ENCODE assay signal across 8 mouse cellular contexts in genomic region chr16:33379219-33379943, GRCm38 (mm10). TPM values are rescaled to one million over a fixed set of nuclear protein-coding genes. Genes with fewer than 3 reads are reported as not detected.
DNase-seq lines count a peak whose midpoint lies in the region; ATAC-seq lines count a peak whose summit lies in the region.

No protein-coding gene starts in this region.

- no peak for ATAC-seq in megakaryocyte, adult 5-6 weeks (ENCODE audit: poor library complexity, severe bottlenecking)
- ATAC-seq in neural tube, embryonic 14.5 days (ENCODE audit: low read depth) = no peak

- peaks cover 34% of the 10 kb centered on the region for H3K4me1 ChIP-seq in megakaryocyte, embryonic 14.5 days
- H3K4me1 ChIP-seq in neural tube, embryonic 14.5 days (ENCODE audit: control insufficient read depth, insufficient read depth, low read length) = peaks cover 19% of the 10 kb centered on the region

- peak overlapping the region; percentile 95 for H3K27ac ChIP-seq in neural tube, embryonic 14.5 days (ENCODE audit: low read depth, low read length)

- DNase-seq in fat pad, adult 2 months (ENCODE audit: extremely low read depth, low read depth, low spot score) = peak; percentile 18
- peak; percentile 57 for DNase-seq in kidney, postnatal 10 days
- DNase-seq in right cerebral cortex, adult 18-20 months = no peak
- no peak for DNase-seq in gastrocnemius, postnatal 10 days
- DNase-seq in gastrocnemius, adult 8-10 months (ENCODE audit: low spot score in 2 of 2) = no peak

- H3K4me2 ChIP-seq in neural tube, embryonic 14.5 days (ENCODE audit: low read depth, low read length) = peak overlapping the region; percentile 79

- no peaks in the 10 kb centered on the region for H3K9me3 ChIP-seq in megakaryocyte, embryonic 14.5 days
- no peaks in the 10 kb centered on the region for H3K9me3 ChIP-seq in neural tube, embryonic 14.5 days (ENCODE audit: control insufficient read depth, low read length)

- peak overlapping the region; percentile 99 for H3K4me3 ChIP-seq in megakaryocyte, embryonic 14.5 days (replicated peaks)
- H3K4me3 ChIP-seq in neural tube, embryonic 14.5 days (ENCODE audit: low read depth, low read length) = peak overlapping the region; percentile 90; the same call in 1 of the 2 replicates

- H3K27me3 ChIP-seq in megakaryocyte, embryonic 14.5 days (replicated peaks) = peaks cover 6% of the 10 kb centered on the region
- H3K27me3 ChIP-seq in neural tube, embryonic 14.5 days (ENCODE audit: control insufficient read depth, insufficient read depth, low read length) = no peaks in the 10 kb centered on the region; the same call in 1 of the 2 replicates

- peaks cover 3% of the 10 kb centered on the region for H3K36me3 ChIP-seq in megakaryocyte, embryonic 14.5 days (replicated peaks; ENCODE audit: low read length)
- no peaks in the 10 kb centered on the region for H3K36me3 ChIP-seq in neural tube, embryonic 14.5 days (ENCODE audit: control insufficient read depth, insufficient read depth, low read length)

- H3K9ac ChIP-seq in neural tube, embryonic 14.5 days (replicated peaks; ENCODE audit: low read depth, low read length) = peak overlapping the region; percentile 86

- 40% methylated on average over 6 of the region's 6 CpGs for WGBS in neural tube, embryonic 14.5 days

RNA-seq across cellular contexts. Expression of gene Zfp148, which starts 1.3 kb away (rescaled TPM):
- 0.32 and 0.62 TPM in 2 replicates for polyA plus RNA-seq in megakaryocyte, embryonic 14.5 days (2012; ENCODE audit: insufficient read depth, low replicate concordance)
- total RNA-seq in megakaryocyte, adult 5-6 weeks (2015) = 53.3 TPM in 2 replicates
- 24.4 and 24.9 TPM in 2 replicates for total RNA-seq in megakaryocyte, adult 5-6 weeks (2017)
- 46.1 and 49.1 TPM in 2 replicates for polyA plus RNA-seq in neural tube, embryonic 14.5 days (2014; fragmentation: Nextera tagmentation; extraction: Ambion mirVana)
- 10 to 100 TPM; 28.0 to 31.9 TPM for total RNA-seq in gastrocnemius, postnatal 10 days (2021)
- total RNA-seq in gastrocnemius, adult 8-10 months (2022) = 10 to 100 TPM; 21.7 to 33.4 (median 27.0) TPM

Comparison
In these comparisons a context has a peak if more than half of its experiments do, and no peak if none do; other contexts are left out.
1. DNase-seq: peak in fat pad, adult 2 months (single experiment) and kidney, postnatal 10 days (single experiment); none in right cerebral cortex, adult 18-20 months (single experiment), gastrocnemius, postnatal 10 days (single experiment) and gastrocnemius, adult 8-10 months (0 of 2).